Mouse (Mus musculus): ENCODE results near the gene Map3k1. TPM values are rescaled to one million over a fixed set of nuclear protein-coding genes. Genes with fewer than 3 reads are reported as not detected.

Map3k1 gene
- 3.8 and 5.9 TPM in 2 replicates for polyA plus RNA-seq (2012; rRNA removed)
- polyA plus RNA-seq (2014; fragmentation: Nextera tagmentation; extraction: Ambion mirVana): 13.3 and 14.5 TPM in 2 replicates

GRCm38 (mm10) chr13:111808637-111809465 is at the start of gene Map3k1:
Map3k1 (minus strand) TSS chr13:111808993.
- H3K4me1 ChIP-seq (replicated peaks; ENCODE audit: control insufficient read depth in 2 of 2, insufficient read depth in 2 of 2, low read length in 1 of 2): peaks cover 18 to 21% of the 10 kb centered on the region in 2 experiments
- H3K36me3 ChIP-seq (replicated peaks; ENCODE audit: control insufficient read depth, insufficient read depth, low read depth): no peaks in the 10 kb centered on the region
- H3K4me3 ChIP-seq (ENCODE audit: insufficient read depth in 1 of 2, low read depth in 2 of 2, low read length in 2 of 2): peak within 1 kb of the TSS; percentile 87 to 96
- H3K27me3 ChIP-seq (ENCODE audit: control insufficient read depth, insufficient read depth, low read length): peaks cover 8% of the 10 kb centered on the region; the same call in 1 of the 2 replicates
- DNase-seq (ENCODE audit: low read depth in 3 of 3, low spot score in 3 of 3) (peak in 1 of 3 experiments; percentile 46), ATAC-seq (ENCODE audit: insufficient read depth) (peak; percentile 78)
- H3K4me2 ChIP-seq (ENCODE audit: low read depth): peak within 1 kb of the TSS; percentile 72
- peak within 1 kb of the TSS; percentile 82 for H3K27ac ChIP-seq
- WGBS (ENCODE audit: insufficient replicate concordance): under 1% methylated on average over 95 of the region's 136 CpGs
- H3K9ac ChIP-seq (replicated peaks): peak within 1 kb of the TSS; percentile 94
- H3K9me3 ChIP-seq (ENCODE audit: control insufficient read depth, low read length): no peaks in the 10 kb centered on the region
- TF ChIP-seq CTCF (IDR thresholded peaks at IDR 0.05; ENCODE audit: low read depth) (no peak), EP300 (IDR thresholded peaks at IDR 0.05; ENCODE audit: low read depth) (no peak)

DNA sequence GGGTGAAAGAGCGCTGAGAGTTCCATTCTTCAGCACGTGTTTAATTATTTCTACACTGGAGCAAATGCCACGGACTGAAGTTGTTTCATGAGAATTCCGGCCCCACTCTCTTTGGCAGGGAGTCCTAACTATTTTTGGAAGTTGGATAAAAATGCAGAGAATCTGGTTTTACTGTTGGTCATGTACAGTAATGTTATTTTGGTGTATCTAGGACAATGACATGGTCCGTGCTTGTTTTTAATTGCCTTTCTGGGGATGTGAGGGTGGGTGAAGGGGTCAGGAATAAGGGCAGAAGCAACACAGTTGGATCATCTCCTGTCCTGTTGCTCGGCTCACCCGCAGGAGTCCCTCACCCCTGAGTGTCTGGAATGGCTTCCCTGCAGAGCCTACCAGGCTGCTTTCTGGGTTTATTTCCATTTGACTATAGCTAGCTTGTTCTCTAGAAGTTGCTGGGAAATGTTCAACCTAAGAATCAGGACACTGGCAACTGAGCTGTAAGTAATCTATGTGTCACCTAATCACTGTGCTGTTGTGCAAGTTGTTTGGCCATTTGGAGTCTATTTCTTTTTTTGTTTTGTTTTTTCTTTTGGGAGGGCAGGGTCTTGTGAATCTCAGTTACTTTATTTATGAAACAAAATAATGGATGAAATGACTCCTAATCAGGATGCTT is 48.1 kb upstream of the Map3k1 start:
- H3K4me1 ChIP-seq (replicated peaks; ENCODE audit: control insufficient read depth in 2 of 2, insufficient read depth in 2 of 2, low read length in 1 of 2): peaks cover 0 to 9% of the 10 kb centered on the region in 2 experiments; a peak in 2 of 4 replicates
- no peak for DNase-seq (ENCODE audit: low read depth in 3 of 3, low spot score in 3 of 3)
- ATAC-seq (ENCODE audit: insufficient read depth): no peak
- no peak overlapping the region for H3K9ac ChIP-seq (replicated peaks)
- no peak overlapping the region for H3K27ac ChIP-seq
- no peak for TF ChIP-seq EP300 (IDR thresholded peaks at IDR 0.05; ENCODE audit: low read depth)
- no peak for TF ChIP-seq CTCF (IDR thresholded peaks at IDR 0.05; ENCODE audit: low read depth)
- WGBS (ENCODE audit: insufficient replicate concordance): 73% methylated on average over 7 of the region's 7 CpGs
- H3K4me2 ChIP-seq (ENCODE audit: low read depth): no peak overlapping the region
- no peaks in the 10 kb centered on the region for H3K36me3 ChIP-seq (replicated peaks; ENCODE audit: control insufficient read depth, insufficient read depth, low read depth)
- H3K27me3 ChIP-seq (ENCODE audit: control insufficient read depth, insufficient read depth, low read length): no peaks in the 10 kb centered on the region; the same call in 1 of the 2 replicates
- no peak overlapping the region for H3K4me3 ChIP-seq (ENCODE audit: insufficient read depth in 1 of 2, low read depth in 2 of 2, low read length in 2 of 2)
- no peaks in the 10 kb centered on the region for H3K9me3 ChIP-seq (ENCODE audit: control insufficient read depth, low read length)

GRCm38 (mm10) chr13:111856232-111856631 is 47.4 kb upstream of the Map3k1 start:
- Histone ChIP-seq H3K27ac (no peak overlapping the region), H3K4me3 (ENCODE audit: insufficient read depth in 1 of 2, low read depth in 2 of 2, low read length in 2 of 2) (no peak overlapping the region), H3K9ac (replicated peaks) (no peak overlapping the region), H3K27me3 (ENCODE audit: control insufficient read depth, insufficient read depth, low read length) (no peaks in the 10 kb centered on the region; the same call in 1 of the 2 replicates), H3K9me3 (ENCODE audit: control insufficient read depth, low read length) (no peaks in the 10 kb centered on the region), H3K36me3 (replicated peaks; ENCODE audit: control insufficient read depth, insufficient read depth, low read depth) (no peaks in the 10 kb centered on the region), H3K4me1 (replicated peaks; ENCODE audit: control insufficient read depth in 2 of 2, insufficient read depth in 2 of 2, low read length in 1 of 2) (peaks cover 0 to 9% of the 10 kb centered on the region in 2 experiments; a peak in 2 of 4 replicates), H3K4me2 (ENCODE audit: low read depth) (no peak overlapping the region)
- ATAC-seq (ENCODE audit: insufficient read depth) (peak; percentile 62), DNase-seq (ENCODE audit: low read depth in 3 of 3, low spot score in 3 of 3) (peak in 1 of 3 experiments; percentile 28)
- TF ChIP-seq EP300 (IDR thresholded peaks at IDR 0.05; ENCODE audit: low read depth): no peak
- TF ChIP-seq CTCF (IDR thresholded peaks at IDR 0.05; ENCODE audit: low read depth): no peak
- WGBS (ENCODE audit: insufficient replicate concordance): 66% methylated on average over 7 of the region's 7 CpGs

GRCm38 (mm10) chr13:111852451-111853224 is 43.8 kb upstream of the Map3k1 start:
- no peak overlapping the region for H3K4me3 ChIP-seq (ENCODE audit: insufficient read depth in 1 of 2, low read depth in 2 of 2, low read length in 2 of 2)
- peaks cover 0 to 10% of the 10 kb centered on the region in 2 experiments; a peak in 2 of 4 replicates for H3K4me1 ChIP-seq (replicated peaks; ENCODE audit: control insufficient read depth in 2 of 2, insufficient read depth in 2 of 2, low read length in 1 of 2)
- no peaks in the 10 kb centered on the region for H3K36me3 ChIP-seq (replicated peaks; ENCODE audit: control insufficient read depth, insufficient read depth, low read depth)
- no peaks in the 10 kb centered on the region; the same call in 1 of the 2 replicates for H3K27me3 ChIP-seq (ENCODE audit: control insufficient read depth, insufficient read depth, low read length)
- TF ChIP-seq CTCF (IDR thresholded peaks at IDR 0.05; ENCODE audit: low read depth) (no peak), EP300 (IDR thresholded peaks at IDR 0.05; ENCODE audit: low read depth) (no peak)
- H3K4me2 ChIP-seq (ENCODE audit: low read depth): no peak overlapping the region
- ATAC-seq (ENCODE audit: insufficient read depth) (no peak), DNase-seq (ENCODE audit: low read depth in 3 of 3, low spot score in 3 of 3) (no peak)
- H3K27ac ChIP-seq: no peak overlapping the region
- no peak overlapping the region for H3K9ac ChIP-seq (replicated peaks)
- WGBS (ENCODE audit: insufficient replicate concordance): 65% methylated on average over 9 of the region's 9 CpGs
- no peaks in the 10 kb centered on the region for H3K9me3 ChIP-seq (ENCODE audit: control insufficient read depth, low read length)

Measured in liver, embryonic 14.5 days (tissue).